20 mouse cellular contexts compared by ENCODE assay signal in genomic region chr6:146313396-146313795, GRCm38 (mm10).
DNase-seq lines count a peak whose midpoint lies in the region; ATAC-seq and TF ChIP-seq lines count a peak whose summit lies in the region.
"Had no signal": no experiment of that assay in that cellular context is flagged by ENCODE, and none has a peak within 500 bp of the region (broad histone marks: within the 10 kb centered on the region; RNA-seq: fewer than 3 reads in every experiment).

No protein-coding gene starts in this region.

- TF ChIP-seq CTCF in thymus, adult 2 months (IDR thresholded peaks at IDR 0.05; ENCODE audit: borderline replicate concordance, control insufficient read depth, extremely low read depth, insufficient read depth, low read length, poor library complexity), result no peak

- H3K36me3 ChIP-seq in thymus, adult 2 months (ENCODE audit: control insufficient read depth, insufficient read depth, low read length), result peaks cover 65% of the 10 kb centered on the region
- H3K36me3 ChIP-seq: forebrain, embryonic 12.5 days; limb, embryonic 10.5 days had no signal

- peak; percentile 66 for ATAC-seq in activated CD4-positive, CD25-positive, alpha-beta regulatory T cell, adult 4 months
- peak; percentile 43 for ATAC-seq in neutrophil, adult 5-6 weeks (ENCODE audit: extremely low read depth, insufficient number of reproducible peaks, low FRiP score, poor library complexity, severe bottlenecking)
- ATAC-seq: intestine, embryonic 16.5 days; liver, postnatal 0 days had no signal

- 83% methylated on average over 4 of the region's 4 CpGs for WGBS in thymus, adult 2 months

- H3K4me1 ChIP-seq in thymus, adult 2 months (replicated peaks; ENCODE audit: control insufficient read depth, insufficient read depth, low read length), result no peaks in the 10 kb centered on the region
- H3K4me1 ChIP-seq: forebrain, embryonic 12.5 days had no signal

- peak; percentile 10 for DNase-seq in thymus, adult 2 months
- DNase-seq in thymus, postnatal 10 days (ENCODE audit: low spot score in 2 of 2), result no peak
- peak; percentile 22 for DNase-seq in CD4-positive, CD25-positive, alpha-beta regulatory T cell, adult 2 months (ENCODE audit: low read depth, low spot score)
- no peak for DNase-seq in frontal cortex, postnatal 10 days (ENCODE audit: low spot score in 2 of 2)
- DNase-seq in frontal cortex, adult 2 months (ENCODE audit: extremely low spot score in 1 of 2, low spot score in 1 of 2), result no peak
- DNase-seq in cerebellum, postnatal 14 days, result no peak
- DNase-seq: adrenal gland, postnatal 36 days; cerebellum, adult 18-20 months; heart, postnatal 36 days; kidney, postnatal 4 days; layer of hippocampus, adult 9-11 months; liver, postnatal 0 days; lung, postnatal 14 days had no signal

- no peak for TF ChIP-seq POLR2A in thymus, adult 2 months (IDR thresholded peaks at IDR 0.05; ENCODE audit: control insufficient read depth, extremely low read depth, insufficient read depth, low read length, poor library complexity)

- H3K4me3 ChIP-seq in thymus, adult 2 months (ENCODE audit: control insufficient read depth, insufficient read depth, low read length), result no peak overlapping the region
- H3K4me3 ChIP-seq: forebrain, embryonic 12.5 days; left cerebral cortex, adult 2 months; limb, embryonic 10.5 days had no signal

- H3K27me3 ChIP-seq in thymus, adult 2 months (ENCODE audit: control insufficient read depth, insufficient read depth, low read length), result no peaks in the 10 kb centered on the region
- H3K27me3 ChIP-seq: forebrain, embryonic 12.5 days had no signal

- no peak overlapping the region for H3K27ac ChIP-seq in thymus, adult 2 months (ENCODE audit: control insufficient read depth, insufficient read depth, low read length)
- H3K27ac ChIP-seq: forebrain, embryonic 12.5 days; hindbrain, embryonic 14.5 days; left cerebral cortex, adult 2 months; limb, embryonic 10.5 days had no signal

Comparison
In these comparisons a context has a peak if more than half of its experiments do, and no peak if none do; other contexts are left out.
1. DNase-seq: peak in thymus, adult 2 months (single experiment) and CD4-positive, CD25-positive, alpha-beta regulatory T cell, adult 2 months (single experiment); none in thymus, postnatal 10 days (0 of 2), frontal cortex, postnatal 10 days (0 of 2), frontal cortex, adult 2 months (0 of 2) and cerebellum, postnatal 14 days (0 of 2).